Mouse (Mus musculus) MEL-GATA-1-ER (cell line): ENCODE measurements around the gene Kcnk16.
"Not testable (repeated sequence)": the region's sequence is repeated elsewhere in the genome, so short reads cannot be mapped to it uniquely, and the experiment has no call there.

Source experiments
- DNase-seq: peaks from one replicate; pipeline ENCODE4 v3.0.0-alpha.2; 2012; ENCODE audit warnings: low read depth; ENCODE audit errors: extremely low read depth

Kcnk16 gene

GRCm38 (mm10) chr14:20269082-20269809 is at the start of gene Kcnk16:
Kcnk16 (minus strand) TSS chr14:20269199.
- no peak for DNase-seq

DNA sequence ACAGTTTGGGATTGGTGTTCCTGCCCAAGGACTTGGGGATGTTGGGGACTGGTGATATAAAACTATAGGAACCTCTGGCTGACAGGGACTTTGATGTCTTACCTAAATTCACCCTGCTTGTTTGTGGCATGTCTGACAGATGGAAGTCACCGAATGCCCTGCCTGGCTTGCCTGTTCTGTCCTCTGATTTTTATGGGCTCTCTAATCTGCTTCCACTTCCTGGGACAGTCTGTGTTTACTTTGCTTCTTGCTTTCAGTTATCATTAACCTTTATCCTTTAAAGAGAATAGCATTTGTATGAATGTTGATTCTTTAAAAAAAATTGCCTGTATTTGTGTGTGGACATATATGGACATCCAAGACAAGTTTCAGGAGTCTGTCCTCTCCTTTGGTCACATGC is 46.1 kb upstream of the Kcnk16 start:
- no peak for DNase-seq

DNA sequence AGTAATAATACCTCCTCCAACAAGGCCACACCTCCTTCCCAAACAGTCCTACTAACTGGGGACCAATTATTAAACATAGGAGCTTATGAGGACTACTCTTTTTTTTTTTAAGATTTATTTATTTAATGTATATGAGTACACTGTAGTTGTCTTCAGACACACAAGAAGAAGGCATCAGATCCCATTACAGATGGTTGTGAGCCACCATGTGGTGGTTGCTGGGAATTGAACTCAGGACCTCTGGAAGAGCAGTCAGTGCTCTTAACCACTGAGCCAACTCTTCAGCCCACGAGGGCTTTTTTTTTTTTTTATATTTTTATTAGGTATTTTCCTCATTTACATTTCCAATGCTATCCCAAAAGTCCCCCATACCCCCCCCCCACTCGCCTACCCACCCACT is 36.1 kb upstream of the Kcnk16 start:
- DNase-seq: not testable (repeated sequence)

- DNase-seq: no peak
Observed at GRCm38 (mm10) chr14:20298131-20298530, 29.1 kb upstream of the Kcnk16 start.

- no peak for DNase-seq
Observed at GRCm38 (mm10) chr14:20297616-20298015, 28.6 kb upstream of the Kcnk16 start.

DNA sequence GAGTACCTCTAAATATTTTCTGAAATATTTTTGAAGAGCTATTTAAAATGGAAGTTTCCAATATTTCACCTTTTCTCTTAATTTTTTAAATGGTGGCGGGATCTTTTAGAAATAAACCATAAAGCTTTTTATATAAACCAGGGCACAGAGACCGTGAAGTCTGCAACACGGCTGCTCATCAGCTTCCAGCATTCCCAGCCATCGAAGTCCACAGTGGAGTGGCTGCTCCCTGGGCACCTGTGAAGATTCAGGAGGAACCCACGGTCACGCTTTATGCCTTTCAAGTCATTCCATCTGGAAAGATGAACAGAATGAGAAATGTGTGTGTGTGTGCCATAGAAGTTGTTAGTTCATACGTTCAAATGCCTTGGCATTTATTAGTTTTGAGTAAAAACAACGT is 25.9 kb upstream of the Kcnk16 start:
- no peak for DNase-seq

- peak; percentile 93 for DNase-seq
Observed at GRCm38 (mm10) chr14:20294117-20294892, 25.3 kb upstream of the Kcnk16 start, which contains the start of gene Nudt13. Nudt13 (plus strand) TSS chr14:20294697.

GRCm38 (mm10) chr14:20291391-20291790 is 22.4 kb upstream of the Kcnk16 start:
- no peak for DNase-seq

- no peak for DNase-seq
Observed at GRCm38 (mm10) chr14:20268421-20268820, 578 bp downstream of the Kcnk16 start.

- DNase-seq: no peak
Observed at GRCm38 (mm10) chr14:20262346-20262745, 6.7 kb downstream of the Kcnk16 start.

GRCm38 (mm10) chr14:20258185-20259113 is 10.6 kb downstream of the Kcnk16 start:
- peak; percentile 17 for DNase-seq

DNA sequence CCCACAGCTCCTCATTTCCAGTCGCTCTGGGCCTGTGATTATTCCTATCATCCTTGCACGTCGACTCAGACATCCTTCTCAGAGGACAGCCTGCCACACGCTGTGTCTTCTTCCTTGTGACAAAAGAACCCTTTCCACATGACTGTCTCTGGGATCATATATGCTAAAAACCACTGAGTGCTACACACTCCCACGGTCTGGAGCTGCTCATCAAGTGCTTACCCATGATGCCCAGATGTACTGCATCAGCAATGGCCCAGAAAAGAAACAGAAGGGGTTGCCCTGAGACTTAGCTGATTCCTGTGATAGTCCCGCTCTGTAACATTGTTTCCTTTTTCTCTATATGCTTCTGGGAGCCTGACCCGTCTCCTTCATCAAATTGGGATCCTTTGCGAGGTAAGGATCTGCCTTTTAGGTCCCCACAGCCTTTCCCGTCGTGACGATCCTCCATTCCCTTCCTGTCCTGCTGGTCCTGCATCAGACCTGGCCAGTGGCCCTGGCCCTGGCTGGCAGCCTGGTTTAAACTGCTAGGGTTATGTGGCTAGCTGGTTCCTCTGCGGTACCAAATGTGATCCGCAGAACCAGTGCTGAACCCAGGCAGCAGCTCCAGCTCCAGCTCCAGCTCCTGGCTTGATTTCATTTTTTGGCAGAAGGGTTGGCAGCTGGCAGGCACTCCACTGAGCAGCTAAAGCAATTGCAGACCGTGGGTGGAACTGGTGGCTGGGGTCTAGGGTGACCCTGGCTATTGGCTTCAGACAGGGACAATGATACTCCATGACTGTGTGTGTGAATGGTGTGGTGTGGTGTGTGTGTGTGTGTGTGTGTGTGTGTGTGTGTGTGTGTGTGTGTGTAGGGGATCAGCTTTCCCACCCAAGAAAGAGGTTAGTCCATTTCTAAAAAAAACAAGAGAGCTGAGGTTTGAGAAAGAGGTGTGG is 18.5 kb downstream of the Kcnk16 start:
- DNase-seq: no peak

DNA sequence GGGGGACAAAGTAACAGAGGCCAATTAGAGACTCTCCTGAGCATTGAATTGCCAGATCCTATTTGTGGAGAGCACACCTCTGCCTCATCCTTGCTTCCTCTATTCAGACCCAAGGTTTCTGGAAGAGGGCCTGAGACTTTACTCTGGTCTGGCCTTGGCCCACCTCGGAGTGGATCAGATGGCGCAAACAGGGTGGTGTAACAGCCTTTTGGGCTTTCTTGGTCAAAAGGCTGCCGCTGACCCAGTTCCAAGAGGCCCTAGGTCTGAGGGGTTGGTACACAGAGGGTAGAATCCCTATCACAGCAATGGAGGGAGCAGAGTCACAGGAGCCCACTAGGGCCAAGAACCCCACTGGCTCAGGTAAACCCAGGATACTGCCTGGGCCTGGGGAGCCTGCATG is 21.0 kb downstream of the Kcnk16 start:
- no peak for DNase-seq

- DNase-seq: no peak
Observed at GRCm38 (mm10) chr14:20246811-20247266, 22.2 kb downstream of the Kcnk16 start.

DNA sequence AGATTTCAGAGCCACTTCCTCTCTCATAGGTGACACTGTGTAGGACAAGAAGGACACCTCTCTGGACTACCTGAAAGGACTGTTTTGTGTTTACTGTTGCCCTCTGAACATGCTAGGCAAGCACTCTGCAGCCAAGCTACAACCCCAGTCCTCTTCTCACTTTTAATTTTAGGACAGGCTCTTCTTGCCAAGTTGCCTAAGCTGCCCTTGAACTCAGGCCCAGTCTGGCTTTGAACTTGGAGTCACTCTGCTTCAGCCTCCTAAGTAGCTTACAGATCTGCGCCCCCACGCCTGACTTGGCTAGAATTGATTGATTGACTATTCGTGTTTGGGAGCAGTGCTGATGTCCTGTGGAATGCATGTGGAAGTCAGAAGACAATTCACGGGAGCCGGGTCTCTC is 23.1 kb downstream of the Kcnk16 start:
- DNase-seq: no peak

DNA sequence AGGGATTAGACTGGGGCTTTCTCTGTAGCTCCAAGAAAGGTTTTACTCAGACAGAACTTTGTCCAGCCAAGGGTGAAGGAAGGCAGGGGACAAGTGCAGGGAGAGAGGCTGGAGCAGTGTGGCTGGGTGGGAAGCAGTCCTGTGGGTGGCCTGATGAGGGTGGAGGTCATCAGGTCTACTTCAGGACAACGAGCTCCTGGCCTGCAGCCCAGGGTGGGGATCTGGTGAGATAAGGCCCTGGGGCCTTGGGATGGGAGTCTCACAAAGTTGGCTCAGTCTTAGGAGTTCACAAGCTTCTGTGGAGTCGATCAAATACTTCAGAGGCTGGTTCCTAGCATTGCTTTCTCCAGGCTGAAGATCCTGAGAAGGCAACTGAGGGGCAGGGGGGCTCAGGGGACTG is 23.7 kb downstream of the Kcnk16 start:
- DNase-seq: no peak

DNA sequence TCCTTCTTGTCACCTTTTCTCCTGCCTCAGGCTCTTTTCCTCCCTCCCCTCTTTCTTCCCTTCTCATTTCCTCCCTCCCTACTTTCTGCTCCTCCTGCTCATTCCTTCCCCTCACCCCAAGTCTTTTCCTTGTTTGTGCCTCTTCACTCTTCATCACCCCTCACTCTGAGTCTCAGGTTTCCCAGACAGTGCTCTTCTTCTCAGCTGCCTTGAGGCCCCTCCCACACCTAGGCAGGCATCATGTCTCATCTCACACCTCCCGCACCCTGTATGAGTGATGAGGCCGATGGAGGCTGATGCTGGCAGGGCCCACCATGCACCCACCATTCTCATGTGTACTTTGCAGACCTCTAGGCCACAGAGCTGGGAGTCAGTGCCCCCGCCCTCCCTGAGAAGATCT is 25.8 kb downstream of the Kcnk16 start:
- no peak for DNase-seq

DNA sequence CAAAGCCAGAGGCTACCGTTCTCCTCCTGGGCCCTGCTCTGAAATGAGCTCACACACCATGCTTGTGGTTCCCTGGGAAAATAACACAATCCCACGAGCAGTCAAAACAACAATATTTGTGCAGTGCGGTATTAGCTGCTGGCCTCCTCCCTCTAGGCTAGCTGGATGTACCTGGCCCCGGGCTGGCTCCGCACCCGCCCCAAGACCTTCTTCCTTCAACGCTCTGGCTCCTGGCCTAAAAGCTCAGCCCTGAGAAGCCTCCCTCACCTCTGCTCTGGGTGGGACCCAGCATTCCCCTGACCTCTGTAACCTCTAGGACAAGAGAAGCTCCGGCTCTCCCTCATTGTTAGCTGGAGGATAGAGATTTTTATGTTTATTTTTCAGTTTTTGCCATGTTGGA is 26.5 kb downstream of the Kcnk16 start:
- DNase-seq: no peak

GRCm38 (mm10) chr14:20234403-20234802 is 34.6 kb downstream of the Kcnk16 start:
- DNase-seq: no peak
